Mouse (Mus musculus) cerebellum, adult (tissue): Measurements from ENCODE around the gene Vmn2r65.

Experiments used
- ATAC-seq: cut with Nextera tagmentation; 2 replicates; pipeline ENCODE4 v1.9.2; 2017; ENCODE audit warnings: mild to moderate bottlenecking, moderate library complexity, mixed read lengths; ENCODE audit not compliant: insufficient number of reproducible peaks, low FRiP score, low TSS enrichment

Gene Vmn2r65

DNA sequence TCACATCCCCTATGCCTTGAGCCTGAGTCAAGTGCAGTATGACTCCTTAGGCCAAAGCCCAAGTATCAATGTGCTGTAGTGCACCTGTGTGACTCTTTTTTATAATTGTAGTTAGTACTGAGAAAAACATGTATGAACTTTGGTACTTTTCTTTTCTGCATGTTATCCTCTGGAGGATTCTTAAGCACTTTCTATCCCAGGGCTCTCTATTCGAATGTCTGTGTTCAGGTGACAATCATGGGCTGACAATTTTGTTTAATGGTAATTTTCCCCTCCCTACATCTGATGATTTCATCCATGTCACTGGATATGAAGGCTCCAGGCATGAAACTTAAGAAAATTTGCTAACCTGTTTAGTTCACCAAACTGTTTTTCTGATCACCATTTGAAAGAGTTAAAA, at the start of gene Vmn2r65:
Gene Vmn2r65, minus strand, starts transcription at position 101 of the 400 bp plus-strand sequence.
- ATAC-seq, result no peak

DNA sequence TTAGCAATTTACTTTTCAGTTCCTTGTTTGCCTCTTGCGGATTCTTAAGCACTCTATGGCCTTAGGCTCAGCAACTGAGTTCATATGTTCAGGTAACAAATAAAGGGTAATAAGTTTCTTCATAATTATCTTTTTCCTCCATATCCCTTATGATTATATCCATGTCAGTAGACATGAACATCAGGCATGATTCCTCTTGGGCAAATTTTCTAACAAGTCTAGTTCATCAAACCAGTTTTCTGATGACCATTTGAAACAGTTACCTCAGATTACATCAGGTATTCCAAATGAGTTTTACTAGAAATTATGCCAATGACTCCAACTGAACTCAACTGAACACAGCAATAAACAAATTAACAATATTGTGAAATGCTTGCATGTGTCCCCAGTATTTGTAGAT, 48.3 kb upstream of the Vmn2r65 start, which contains the start of gene Vmn2r66:
Gene Vmn2r66, minus strand, starts transcription at position 101 of the 400 bp plus-strand sequence.
- no peak for ATAC-seq

DNA sequence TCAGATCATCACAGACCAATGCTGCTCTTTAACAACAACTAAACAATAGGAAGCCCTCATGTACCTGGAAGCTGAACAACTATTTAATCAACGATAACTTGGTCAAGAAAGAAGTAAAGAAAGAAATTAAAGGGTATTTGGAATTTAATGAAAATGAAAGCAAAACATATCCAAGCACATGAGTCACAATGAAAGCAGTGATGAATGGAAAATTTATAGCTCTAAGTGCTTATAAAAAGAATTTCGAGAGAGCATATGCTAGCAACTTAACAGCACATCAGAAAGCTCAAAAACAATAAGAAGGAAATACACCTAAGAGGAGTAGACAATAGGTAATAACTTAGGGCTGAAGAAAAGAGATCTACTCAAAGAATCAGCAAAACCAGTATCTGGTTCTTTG, 32.8 kb upstream of the Vmn2r65 start:
- no peak for ATAC-seq
